11 mouse cellular contexts compared by ENCODE assay signal in genomic region chr2:128392344-128392743, GRCm38 (mm10).
DNase-seq lines count a peak whose midpoint lies in the region; ATAC-seq and TF ChIP-seq lines count a peak whose summit lies in the region.
"Had no signal": no experiment of that assay in that cellular context is flagged by ENCODE, and none has a peak within 500 bp of the region (broad histone marks: within the 10 kb centered on the region; RNA-seq: fewer than 3 reads in every experiment).

No protein-coding gene starts in this region.

- TF ChIP-seq EP300 in heart, adult 2 months (IDR thresholded peaks at IDR 0.05; ENCODE audit: insufficient read depth, low read depth, low read length): no peak

- intact Hi-C loops in heart, adult 2 months (cut with DNase I): loop anchor here (5.0 kb wide), 1 partner anchor 80 kb away; no protein-coding TSS in a partner anchor

- no peak overlapping the region for H3K4me3 ChIP-seq in heart, embryonic 11.5 days (ENCODE audit: low read depth, low read length)
- H3K4me3 ChIP-seq in heart, adult 2 months: no peak overlapping the region
- no peak overlapping the region for H3K4me3 ChIP-seq in midbrain, embryonic 12.5 days
- H3K4me3 ChIP-seq in midbrain, embryonic 11.5 days (ENCODE audit: low read depth, low read length): no peak overlapping the region
- H3K4me3 ChIP-seq in hindbrain, embryonic 16.5 days (ENCODE audit: low read length): no peak overlapping the region

- no peak for DNase-seq in heart, adult 2 months
- DNase-seq in midbrain, embryonic 11.5 days (ENCODE audit: low spot score, missing footprints): no peak
- peak; percentile 73 to 79 for DNase-seq in natural killer cell, adult 2 months (ENCODE audit: low spot score in 2 of 2)
- no peak for DNase-seq in cerebellum, adult 9-10 months
- DNase-seq: adrenal gland, adult 2 months; kidney, postnatal 36 days; thymus, adult 18-20 months had no signal

- no peaks in the 10 kb centered on the region for H3K79me2 ChIP-seq in heart, adult 2 months (replicated peaks; ENCODE audit: control insufficient read depth, insufficient read depth, low read length)

- no peak overlapping the region for H3K27ac ChIP-seq in heart, embryonic 11.5 days (ENCODE audit: low read depth, low read length)
- no peak overlapping the region for H3K27ac ChIP-seq in heart, adult 2 months
- no peak overlapping the region for H3K27ac ChIP-seq in midbrain, embryonic 12.5 days (replicated peaks)
- no peak overlapping the region for H3K27ac ChIP-seq in midbrain, embryonic 11.5 days (ENCODE audit: low read depth, low read length)
- no peak overlapping the region for H3K27ac ChIP-seq in hindbrain, embryonic 16.5 days (ENCODE audit: low read depth, low read length)

- no peak for TF ChIP-seq CTCF in heart, adult 2 months (IDR thresholded peaks at IDR 0.05)

- TF ChIP-seq POLR2A in heart, adult 2 months (IDR thresholded peaks at IDR 0.05; ENCODE audit: insufficient read depth, low read depth, low read length): no peak

- H3K4me1 ChIP-seq in heart, embryonic 11.5 days (ENCODE audit: control insufficient read depth, insufficient read depth, low read length): peaks cover 39% of the 10 kb centered on the region
- H3K4me1 ChIP-seq in heart, adult 2 months (ENCODE audit: control insufficient read depth, insufficient read depth, low read length): peaks cover 11% of the 10 kb centered on the region
- H3K4me1 ChIP-seq in midbrain, embryonic 12.5 days: peaks cover 22% of the 10 kb centered on the region
- H3K4me1 ChIP-seq in midbrain, embryonic 11.5 days (ENCODE audit: control insufficient read depth, insufficient read depth, low read length): peaks cover 25% of the 10 kb centered on the region
- H3K4me1 ChIP-seq in hindbrain, embryonic 16.5 days (ENCODE audit: control insufficient read depth, insufficient read depth, low read depth, low read length): peaks cover 2% of the 10 kb centered on the region; the same call in 1 of the 2 replicates

- no peaks in the 10 kb centered on the region for H3K36me3 ChIP-seq in heart, embryonic 11.5 days (ENCODE audit: control insufficient read depth, insufficient read depth, low read length)
- H3K36me3 ChIP-seq in heart, adult 2 months (ENCODE audit: control insufficient read depth, insufficient read depth, low read length): no peaks in the 10 kb centered on the region; the same call in 1 of the 2 replicates
- H3K36me3 ChIP-seq in midbrain, embryonic 12.5 days: no peaks in the 10 kb centered on the region
- no peaks in the 10 kb centered on the region for H3K36me3 ChIP-seq in midbrain, embryonic 11.5 days (ENCODE audit: control insufficient read depth, insufficient read depth, low read length)
- H3K36me3 ChIP-seq in hindbrain, embryonic 16.5 days (ENCODE audit: control insufficient read depth, insufficient read depth, low read length): no peaks in the 10 kb centered on the region

- no peak overlapping the region for H3K9ac ChIP-seq in heart, embryonic 11.5 days (ENCODE audit: low read depth, low read length)
- no peak overlapping the region for H3K9ac ChIP-seq in heart, adult 2 months (ENCODE audit: low read depth, low read length)
- H3K9ac ChIP-seq in midbrain, embryonic 12.5 days (replicated peaks): no peak overlapping the region
- H3K9ac ChIP-seq in midbrain, embryonic 11.5 days (ENCODE audit: low read length): no peak overlapping the region
- H3K9ac ChIP-seq in hindbrain, embryonic 16.5 days (ENCODE audit: low read depth, low read length): no peak overlapping the region

- H3K9me3 ChIP-seq in heart, embryonic 11.5 days (replicated peaks; ENCODE audit: control insufficient read depth, low read length): no peaks in the 10 kb centered on the region
- H3K9me3 ChIP-seq in midbrain, embryonic 12.5 days: no peaks in the 10 kb centered on the region
- H3K9me3 ChIP-seq in midbrain, embryonic 11.5 days (ENCODE audit: control insufficient read depth, low read length): no peaks in the 10 kb centered on the region
- H3K9me3 ChIP-seq in hindbrain, embryonic 16.5 days (ENCODE audit: control insufficient read depth, low read length): no peaks in the 10 kb centered on the region

- H3K4me2 ChIP-seq in heart, embryonic 11.5 days: peak overlapping the region; percentile 48
- peak overlapping the region; percentile 9 for H3K4me2 ChIP-seq in midbrain, embryonic 12.5 days (replicated peaks)
- H3K4me2 ChIP-seq in midbrain, embryonic 11.5 days: no peak overlapping the region
- no peak overlapping the region for H3K4me2 ChIP-seq in hindbrain, embryonic 16.5 days (ENCODE audit: low read length)

- no peaks in the 10 kb centered on the region for H3K27me3 ChIP-seq in heart, embryonic 11.5 days (ENCODE audit: control insufficient read depth, insufficient read depth, low read length)
- no peaks in the 10 kb centered on the region for H3K27me3 ChIP-seq in heart, adult 2 months (ENCODE audit: control insufficient read depth, insufficient read depth, low read length)
- H3K27me3 ChIP-seq in midbrain, embryonic 12.5 days: peaks cover 56% of the 10 kb centered on the region
- no peaks in the 10 kb centered on the region; the same call in 1 of the 2 replicates for H3K27me3 ChIP-seq in midbrain, embryonic 11.5 days (ENCODE audit: control insufficient read depth, insufficient read depth, low read length)
- H3K27me3 ChIP-seq in hindbrain, embryonic 16.5 days (replicated peaks; ENCODE audit: control insufficient read depth, insufficient read depth, low read length): peaks cover 13% of the 10 kb centered on the region

- ATAC-seq in heart, embryonic 11.5 days (replicated peaks; ENCODE audit: insufficient number of reproducible peaks, low FRiP score, low TSS enrichment): no peak
- ATAC-seq in midbrain, embryonic 12.5 days (ENCODE audit: low FRiP score, low read depth): no peak
- ATAC-seq in midbrain, embryonic 11.5 days (ENCODE audit: low FRiP score): no peak
- peak; percentile 47 for ATAC-seq in inflammation-experienced regulatory T-cells, adult 6 months
- ATAC-seq in hindbrain, embryonic 16.5 days: no peak

- 9% methylated on average over 9 of the region's 9 CpGs for WGBS in heart, embryonic 11.5 days (ENCODE audit: insufficient replicate concordance)
- WGBS in heart, adult 2 months: 41% methylated on average over 9 of the region's 9 CpGs
- WGBS in midbrain, embryonic 12.5 days: 11% methylated on average over 9 of the region's 9 CpGs
- 5% methylated on average over 9 of the region's 9 CpGs for WGBS in midbrain, embryonic 11.5 days
- 14% methylated on average over 9 of the region's 9 CpGs for WGBS in hindbrain, embryonic 16.5 days

Comparison
In these comparisons a context has a peak if more than half of its experiments do, and no peak if none do; other contexts are left out.
1. H3K4me2 ChIP-seq: peak in heart, embryonic 11.5 days (single experiment) and midbrain, embryonic 12.5 days (single experiment); none in midbrain, embryonic 11.5 days (single experiment) and hindbrain, embryonic 16.5 days (single experiment).
2. DNase-seq: peak in natural killer cell, adult 2 months (2 of 2); none in heart, adult 2 months (0 of 2), midbrain, embryonic 11.5 days (single experiment) and cerebellum, adult 9-10 months (single experiment).